Mouse (Mus musculus): ENCODE results near the gene Fam183b.

DNA sequence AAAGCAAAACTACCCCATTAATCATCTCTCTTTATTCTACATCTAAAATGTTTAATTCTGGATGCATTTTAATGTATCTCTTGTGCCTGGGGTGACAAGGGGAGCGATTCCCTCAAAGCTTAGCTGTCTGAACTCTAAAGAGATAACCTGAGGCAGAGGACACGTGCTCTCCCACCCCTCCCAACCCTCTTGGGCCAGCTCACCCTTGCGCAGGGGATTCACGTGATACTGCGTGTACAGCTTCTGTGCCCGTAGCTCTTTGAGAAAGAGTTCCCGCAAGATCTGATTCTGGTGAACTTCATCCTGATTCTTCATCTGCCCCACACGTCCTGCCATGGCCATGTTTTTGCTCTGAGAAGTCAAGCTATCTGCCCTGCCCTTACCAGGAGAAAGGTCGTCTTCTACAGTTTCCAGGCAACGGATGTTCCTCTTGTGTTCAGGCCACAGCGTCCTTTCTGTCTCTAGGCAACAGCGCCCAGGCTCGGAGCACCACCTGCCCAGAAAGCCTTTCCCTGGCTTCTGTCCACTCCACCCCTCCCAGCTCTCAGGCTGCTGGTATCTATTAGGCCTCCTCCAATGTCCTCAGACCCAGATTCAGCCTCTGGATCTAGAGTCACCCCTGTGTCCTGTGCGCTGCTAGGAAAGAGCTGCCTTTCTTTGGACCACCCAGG, at the start of gene Fam183b:
- TF ChIP-seq CTCF (conservative IDR thresholded peaks at IDR 0.05; ENCODE audit: low read length) (no peak), NANOG (IDR thresholded peaks at IDR 0.05; ENCODE audit: borderline replicate concordance, low read length) (no peak)
